Mouse (Mus musculus) neural tube, embryonic 10.5 days (tissue): ENCODE measurements around the gene Nsun6.

Experiments
- DNase-seq: peaks from one replicate; pipeline ENCODE4 v3.0.0-alpha.2; 2017; ENCODE audit warnings: low spot score; ENCODE audit errors: extremely low spot score

The Nsun6 gene

GRCm38 (mm10) chr2:15054945-15055637, at the start of gene Nsun6:
Gene Nsun6 (minus strand): TSS chr2:15055069.
- peak; percentile 99 for DNase-seq

DNA sequence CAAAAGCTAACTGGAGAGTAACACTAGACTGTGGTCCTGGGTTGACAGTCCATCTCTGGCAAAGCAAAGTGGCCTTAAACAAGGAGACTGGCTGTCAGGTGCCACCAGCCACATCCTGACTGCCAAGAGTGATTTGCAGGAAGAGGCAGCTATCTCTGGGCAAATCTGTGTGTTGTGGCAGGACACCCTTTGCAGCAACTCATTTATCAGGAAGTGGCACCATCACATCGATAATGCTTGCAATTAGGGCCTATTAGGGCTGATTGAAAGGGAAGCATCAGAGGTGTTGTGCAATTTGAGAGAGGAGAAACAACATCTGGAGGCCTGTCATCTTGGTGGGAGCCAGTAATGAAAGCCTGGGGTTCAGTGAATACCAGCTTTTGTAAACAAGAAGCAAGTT, 49.5 kb upstream of the Nsun6 start:
- no peak for DNase-seq

DNA sequence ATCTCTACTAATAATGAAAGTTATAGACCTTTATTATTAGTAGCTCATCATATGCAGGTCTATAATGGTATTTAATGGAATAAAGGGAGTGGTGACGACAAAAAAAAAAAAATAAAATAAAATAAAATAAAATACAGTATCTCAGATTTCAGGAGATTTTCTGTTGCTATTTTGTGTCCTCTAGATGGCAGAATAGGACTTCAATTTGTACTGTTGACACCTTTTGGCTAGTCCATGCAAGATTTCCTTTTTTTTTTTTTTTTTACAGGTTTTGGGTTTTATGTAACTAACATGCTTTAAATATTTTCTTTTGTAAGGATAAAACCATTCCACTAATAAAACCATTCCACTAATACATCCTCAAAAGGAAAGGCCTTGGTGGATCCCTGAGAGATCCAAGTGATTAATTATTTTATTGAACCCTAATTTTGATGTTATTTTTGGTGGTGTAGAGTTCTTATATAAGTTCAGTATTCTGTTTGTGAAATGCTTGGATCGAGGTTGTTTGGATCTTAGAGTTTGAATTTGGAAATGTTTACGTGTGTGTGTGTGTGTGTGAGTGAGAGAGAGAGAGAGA, 41.7 kb upstream of the Nsun6 start:
- no peak for DNase-seq

- no peak for DNase-seq
Observed at GRCm38 (mm10) chr2:15087308-15087707, 32.4 kb upstream of the Nsun6 start.

DNA sequence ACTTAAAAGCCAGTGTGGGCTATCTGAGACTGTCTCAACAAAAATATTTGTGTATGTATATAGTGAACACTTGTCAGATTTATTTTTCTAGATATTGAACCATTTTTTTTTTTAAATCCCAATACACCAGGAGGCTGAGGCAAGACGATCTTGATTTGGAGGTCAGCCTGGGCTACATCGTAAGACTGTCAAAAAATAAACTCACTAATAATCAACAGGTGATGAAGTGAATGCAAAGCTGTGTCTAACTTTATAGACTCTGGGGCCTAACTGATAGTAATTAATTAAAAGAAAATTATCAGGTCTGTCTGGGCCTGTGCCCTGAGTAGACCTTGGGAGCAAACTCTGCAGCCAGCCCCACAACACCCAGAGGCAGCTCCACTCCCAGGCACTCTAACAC, 28.8 kb upstream of the Nsun6 start:
- DNase-seq, result no peak

DNA sequence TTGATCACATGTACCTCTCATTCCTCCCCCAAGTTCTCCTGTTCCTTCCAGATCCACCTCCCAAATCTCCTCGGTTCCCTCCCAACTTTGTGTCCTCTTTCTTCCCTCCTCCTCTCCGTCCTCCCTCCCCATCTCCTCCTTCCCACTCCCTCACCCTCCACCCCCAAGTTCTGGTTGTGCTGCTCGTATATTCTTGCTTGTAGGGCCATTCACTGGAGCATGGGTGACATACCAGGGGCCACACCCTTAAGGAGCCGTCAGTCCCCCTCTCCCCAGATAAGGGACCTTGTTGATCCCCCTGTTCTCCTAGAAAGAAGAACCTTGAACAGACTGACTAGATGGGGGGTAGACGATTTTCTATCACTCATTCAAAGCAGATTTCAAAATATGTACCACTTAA, 12.2 kb upstream of the Nsun6 start:
- DNase-seq, result no peak

GRCm38 (mm10) chr2:15065447-15065846, 10.6 kb upstream of the Nsun6 start:
- no peak for DNase-seq

DNA sequence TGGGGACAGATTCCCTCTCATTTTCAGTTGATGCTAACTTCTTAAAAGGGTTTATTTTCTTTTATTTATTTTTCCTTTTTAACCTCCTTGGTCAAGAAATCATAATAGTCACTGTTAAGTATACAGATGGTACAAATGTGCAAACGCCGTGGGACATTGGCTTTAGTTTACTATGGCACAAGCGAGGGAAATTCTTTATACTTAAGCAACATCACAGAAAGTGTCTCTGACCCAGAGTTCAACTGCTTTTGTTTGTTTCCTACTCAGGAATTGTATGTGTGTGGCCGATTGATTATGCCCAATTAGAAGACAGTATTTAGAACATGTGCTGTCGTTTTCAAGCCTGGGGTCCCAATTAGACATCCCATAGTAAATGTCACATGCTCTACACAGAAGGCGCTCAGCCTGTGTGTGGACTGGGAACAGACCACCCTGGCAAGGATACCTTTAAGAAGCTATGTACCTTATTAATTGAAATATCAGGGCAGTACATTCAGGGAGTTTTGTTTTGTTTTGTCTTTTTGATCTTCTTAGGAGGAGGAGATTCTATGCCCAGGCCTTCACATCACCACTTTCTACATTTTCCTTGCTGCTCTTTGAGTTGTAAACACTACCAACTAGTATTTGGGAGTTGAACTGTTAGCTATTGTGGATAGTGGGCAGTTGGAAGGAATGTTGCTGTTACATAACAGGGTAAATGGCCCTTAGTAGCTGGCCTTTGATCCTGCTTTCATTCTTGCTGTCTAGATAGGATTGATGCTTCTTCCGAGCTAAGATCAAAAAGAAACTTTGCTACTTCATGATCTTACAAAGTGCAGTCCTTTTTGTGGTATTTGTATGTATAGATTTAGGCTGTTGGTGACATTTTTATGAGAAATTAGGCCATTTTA, 9.8 kb upstream of the Nsun6 start:
- DNase-seq, result no peak

- peak; percentile 24 for DNase-seq
Observed at GRCm38 (mm10) chr2:15063815-15064214, 8.9 kb upstream of the Nsun6 start.

GRCm38 (mm10) chr2:15060856-15061255, 6.0 kb upstream of the Nsun6 start:
- no peak for DNase-seq

DNA sequence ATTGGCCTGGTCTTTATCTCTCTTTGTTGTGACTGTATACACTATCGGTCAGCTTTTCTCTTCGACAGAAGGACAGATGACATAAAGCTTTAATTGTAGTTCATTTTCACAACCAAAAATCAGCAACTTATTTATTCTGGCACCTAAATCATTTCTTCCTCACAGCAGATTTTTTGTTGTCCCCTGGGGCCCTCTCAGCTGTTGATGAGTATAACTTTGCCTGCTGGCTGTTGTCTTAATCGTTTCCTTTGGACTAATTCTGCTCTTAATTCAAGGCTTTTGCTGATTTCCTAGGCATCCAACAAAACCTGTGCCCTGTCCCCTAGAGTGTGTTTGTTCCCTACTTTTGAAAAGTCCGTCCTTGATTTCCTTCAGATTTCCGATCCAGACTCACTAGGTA, 3.4 kb upstream of the Nsun6 start:
- DNase-seq, result no peak

GRCm38 (mm10) chr2:15055741-15056151, 877 bp upstream of the Nsun6 start:
- no peak for DNase-seq

DNA sequence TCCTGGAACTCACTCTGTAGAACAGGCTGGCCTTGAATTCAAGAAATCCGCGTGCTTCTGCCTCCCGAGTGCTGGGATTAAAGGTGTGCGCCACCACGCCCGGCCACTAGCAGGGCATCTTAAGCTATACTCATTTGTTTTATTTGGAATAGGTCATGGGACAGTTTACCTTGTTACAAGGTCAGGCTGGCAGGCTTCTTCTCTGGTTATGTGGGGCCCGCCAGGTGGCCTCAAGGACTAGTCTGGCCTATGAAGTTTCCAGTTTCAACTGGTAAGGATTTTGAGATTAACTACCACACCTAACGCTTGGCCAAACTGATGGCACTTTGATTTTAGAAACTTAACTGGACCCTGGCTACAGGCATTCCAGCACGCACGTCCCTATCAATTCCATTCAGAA, 373 bp downstream of the Nsun6 start:
- DNase-seq, result no peak

DNA sequence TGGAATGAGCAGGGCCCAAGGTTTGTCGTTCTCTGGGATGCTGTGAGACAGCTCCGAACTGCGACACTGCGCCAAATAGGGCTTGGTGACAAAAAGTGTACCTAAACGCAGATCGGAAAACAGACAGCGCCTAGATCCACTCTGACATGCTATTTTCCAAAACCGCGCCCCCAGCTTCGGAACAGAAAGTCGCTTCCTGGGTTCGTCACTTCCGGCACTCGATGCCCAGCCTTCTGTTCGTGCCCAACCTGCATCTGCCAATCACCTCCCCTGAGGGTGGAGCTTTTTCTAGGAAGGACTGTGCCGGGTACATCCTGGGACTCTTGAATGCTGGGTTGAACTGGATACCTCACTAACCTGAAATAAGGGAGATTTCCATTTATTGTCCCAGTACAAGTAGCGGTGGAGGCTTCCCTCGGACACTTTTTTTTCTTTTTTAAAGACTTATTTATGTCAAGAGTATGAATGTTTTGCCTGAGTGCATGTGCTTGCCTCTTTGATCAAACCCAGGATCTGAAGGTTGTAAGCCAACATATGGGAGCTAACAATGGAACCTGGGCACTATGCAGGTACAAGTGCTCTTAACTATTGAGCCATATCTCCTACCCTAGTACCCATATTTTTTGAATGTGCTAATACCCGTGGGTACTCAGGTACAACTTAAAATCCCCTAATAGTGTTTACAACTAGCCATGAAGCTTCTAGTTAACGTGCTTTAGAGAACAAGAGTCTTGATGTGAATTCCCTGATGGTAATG, 5.6 kb downstream of the Nsun6 start, which contains the start of gene Arl5b:
Gene Arl5b, plus strand, starts transcription at position 279 of the 757 bp plus-strand sequence.
- DNase-seq, result peak; percentile 85

GRCm38 (mm10) chr2:15040326-15040725, 14.5 kb downstream of the Nsun6 start:
- no peak for DNase-seq

DNA sequence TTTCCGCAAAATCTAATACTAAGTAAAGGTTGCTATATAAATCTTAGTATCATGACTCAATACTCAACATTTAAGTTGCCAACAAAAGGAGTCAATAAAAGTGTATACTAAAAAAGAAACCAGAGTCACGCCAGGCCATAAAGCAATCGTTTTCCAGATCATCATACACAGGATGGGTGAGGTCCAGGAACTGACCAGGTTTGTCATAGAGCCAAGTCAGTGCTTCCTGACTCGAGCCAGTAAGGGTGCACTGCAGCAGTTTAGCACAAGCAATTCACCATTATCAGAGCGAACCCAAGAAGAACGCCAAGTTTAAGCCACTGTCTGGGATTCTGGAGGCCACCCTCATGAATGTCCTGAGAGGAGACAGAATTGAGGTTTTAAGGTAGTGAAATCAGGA, 16.2 kb downstream of the Nsun6 start:
- DNase-seq, result no peak

- no peak for DNase-seq
Observed at GRCm38 (mm10) chr2:15027816-15028215, 27.1 kb downstream of the Nsun6 start.

DNA sequence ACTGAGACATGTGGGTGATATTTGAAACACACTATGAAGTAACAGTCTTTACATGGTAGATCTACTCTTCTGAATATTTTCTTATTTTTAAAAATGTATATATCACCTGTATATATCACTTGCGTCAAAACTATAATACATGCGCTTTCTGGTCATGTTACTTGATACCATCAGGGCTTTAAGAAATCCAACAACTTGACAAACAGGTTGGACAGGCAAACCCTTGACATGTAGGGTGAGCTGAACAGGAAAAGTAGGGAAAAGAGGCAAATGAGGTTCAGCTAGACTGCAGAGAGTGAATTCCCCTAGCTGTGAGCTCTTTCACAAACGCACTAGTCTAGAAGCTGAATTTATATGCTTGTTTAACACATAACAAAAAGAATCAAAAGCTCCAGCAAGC, 28.1 kb downstream of the Nsun6 start:
- DNase-seq, result no peak

DNA sequence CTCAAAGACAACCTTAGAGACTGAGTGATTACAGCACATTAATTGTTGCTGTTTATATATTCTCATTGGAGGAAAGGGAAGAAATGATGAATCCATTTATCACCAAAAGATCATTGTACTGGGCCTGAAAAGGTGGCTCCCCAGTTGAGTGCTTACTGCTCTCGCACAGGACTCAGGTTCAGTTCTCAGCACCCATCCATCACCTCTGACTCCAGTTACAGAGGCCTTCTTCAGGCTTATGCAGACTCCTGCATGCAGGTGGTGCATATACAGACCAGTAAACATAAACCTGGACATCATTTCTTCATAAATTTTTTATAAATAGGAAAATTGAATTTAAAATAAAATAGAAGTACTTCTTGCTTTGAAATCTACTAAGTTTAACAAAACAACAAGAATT, 46.8 kb downstream of the Nsun6 start:
- no peak for DNase-seq

DNA sequence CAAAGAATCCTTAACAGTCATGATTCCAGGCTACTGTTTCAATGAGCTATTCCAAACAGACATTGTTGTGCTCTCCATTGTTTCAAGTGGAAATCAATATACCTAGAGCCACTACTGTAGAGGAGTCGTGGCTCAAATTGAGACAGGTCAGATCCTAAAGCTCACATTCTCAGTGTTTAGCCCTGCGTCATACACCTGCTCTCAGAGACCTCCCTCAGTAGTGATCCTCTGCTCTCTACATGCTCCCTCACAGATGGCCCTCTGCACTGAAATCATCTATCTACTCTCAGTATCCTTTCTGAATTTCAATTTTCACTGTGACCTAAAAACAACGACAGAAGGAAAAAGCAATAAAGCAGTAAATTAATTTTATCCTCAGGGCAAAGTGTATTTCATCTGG, 47.3 kb downstream of the Nsun6 start:
- no peak for DNase-seq

GRCm38 (mm10) chr2:14997836-14998235, 57.0 kb downstream of the Nsun6 start:
- no peak for DNase-seq

- DNase-seq, result no peak
Observed at GRCm38 (mm10) chr2:14996036-14996435, 58.8 kb downstream of the Nsun6 start.
